Mouse (Mus musculus): ENCODE measurements around the gene Sec14l1. TPM values are rescaled to one million over a fixed set of nuclear protein-coding genes. Genes with fewer than 3 reads are reported as not detected.

The Sec14l1 gene
- total and polyA plus RNA-seq, 3 experiments = 42.0 to 55.9 TPM; not detected in 1

DNA sequence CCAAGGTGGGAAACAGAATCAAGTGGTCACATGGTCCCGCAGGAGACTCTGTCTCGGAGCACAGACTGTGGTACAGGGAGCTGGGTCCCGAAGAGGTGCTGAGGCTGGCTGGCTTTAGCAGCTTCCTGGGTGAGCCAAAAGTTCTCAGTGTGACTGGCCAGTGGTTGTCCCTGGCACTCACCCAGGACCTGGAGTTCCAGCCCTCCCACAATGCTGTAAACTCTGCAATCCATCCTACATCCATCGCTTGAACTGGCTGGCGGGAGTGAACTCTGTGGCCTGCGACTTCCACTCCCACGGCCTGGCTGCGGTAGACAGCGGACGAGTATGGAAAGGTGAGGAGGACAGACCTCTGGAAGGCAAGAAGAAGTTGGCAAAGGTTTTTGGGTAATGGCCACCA is 11.4 kb upstream of the Sec14l1 start:
- no peak for DNase-seq (ENCODE audit: low read depth, low spot score)
- Histone ChIP-seq H3K9ac (ENCODE audit: control insufficient read depth, low read depth, low read length, poor library complexity, severe bottlenecking) (no peak overlapping the region), H3K4me1 (ENCODE audit: control insufficient read depth in 1 of 2, insufficient read depth in 2 of 2, low read length in 2 of 2) (peaks cover 18 to 25% of the 10 kb centered on the region in 2 experiments), H3K79me2 (ENCODE audit: control insufficient read depth, insufficient read depth, low read length, poor library complexity) (no peaks in the 10 kb centered on the region), H3K4me3 (ENCODE audit: control insufficient read depth in 1 of 2, insufficient read depth in 1 of 2, low read depth in 2 of 2, low read length in 2 of 2) (no peak overlapping the region), H3K9me3 (replicated peaks; ENCODE audit: insufficient read depth, low read length) (no peaks in the 10 kb centered on the region), H3K27ac (ENCODE audit: control insufficient read depth, low read depth, low read length) (no peak overlapping the region), H3K27me3 (ENCODE audit: control insufficient read depth in 1 of 2, insufficient read depth in 2 of 2, low read length in 2 of 2) (no peaks in the 10 kb centered on the region), H3K36me3 (ENCODE audit: control insufficient read depth in 1 of 2, insufficient read depth in 2 of 2, low read length in 2 of 2) (peaks cover 0 to 21% of the 10 kb centered on the region in 2 experiments; a peak in 2 of 4 replicates)
- no peak for TF ChIP-seq ZKSCAN1 (IDR thresholded peaks at IDR 0.05; ENCODE audit: low read depth, low read length)
- no peak for TF ChIP-seq ELF1 (IDR thresholded peaks at IDR 0.05; ENCODE audit: low read depth, low read length)
- no peak for TF ChIP-seq MAZ (IDR thresholded peaks at IDR 0.05; ENCODE audit: low read depth, low read length)
- TF ChIP-seq CHD2 (IDR thresholded peaks at IDR 0.05; ENCODE audit: low read length) = no peak
- TF ChIP-seq RAD21 (IDR thresholded peaks at IDR 0.05; ENCODE audit: low read depth, low read length) = no peak
- TF ChIP-seq JUND (IDR thresholded peaks at IDR 0.05; ENCODE audit: low read depth, low read length) = no peak
- no peak for TF ChIP-seq USF1 (IDR thresholded peaks at IDR 0.05; ENCODE audit: low read depth, low read length)
- no peak for TF ChIP-seq ZC3H11A (IDR thresholded peaks at IDR 0.05; ENCODE audit: low read depth, low read length)
- no peak for TF ChIP-seq MAFK (IDR thresholded peaks at IDR 0.05; ENCODE audit: borderline replicate concordance, low read depth, low read length)
- no peak for TF ChIP-seq CTCF (IDR thresholded peaks at IDR 0.05 in 2 of 3, conservative IDR thresholded peaks at IDR 0.05 in 1 of 3; ENCODE audit: control insufficient read depth in 1 of 3, insufficient read depth in 1 of 3, low read depth in 2 of 3, low read length in 3 of 3, poor library complexity in 1 of 3, severe bottlenecking in 1 of 3)

DNA sequence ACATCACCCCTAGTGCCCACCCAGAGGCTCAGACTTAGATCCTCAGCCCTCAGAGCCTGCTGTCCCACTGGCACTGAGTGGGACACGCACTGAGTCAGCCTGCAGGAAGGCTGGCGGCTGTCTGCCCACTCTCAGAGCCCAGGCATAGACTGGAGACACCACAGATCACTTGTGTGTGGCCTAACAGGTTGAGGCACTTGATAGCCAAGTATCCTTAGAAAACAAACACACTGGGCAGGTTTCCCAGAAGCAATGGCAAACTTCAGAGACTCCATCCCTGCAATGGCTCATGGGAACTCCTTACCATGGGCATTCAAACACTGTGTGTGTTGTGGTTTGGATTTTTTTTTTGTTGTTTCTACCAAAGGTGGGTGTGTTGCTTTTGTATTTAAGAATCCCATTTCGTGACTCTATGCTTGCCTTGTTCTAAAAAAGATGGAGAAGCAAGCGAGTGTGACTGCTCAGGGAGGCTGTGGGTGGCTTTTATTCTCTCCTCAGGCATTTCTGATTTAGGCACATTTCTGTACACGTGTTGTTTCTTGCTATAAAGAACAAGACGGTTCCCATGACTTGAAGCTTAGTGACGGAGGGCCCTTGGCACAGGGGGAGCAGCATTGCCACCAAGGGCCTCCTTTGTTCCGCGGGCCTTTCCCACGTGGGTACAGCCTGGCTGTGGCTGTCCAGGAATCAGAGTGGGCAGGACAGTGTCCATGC is 10.8 kb upstream of the Sec14l1 start:
- no peaks in the 10 kb centered on the region for H3K79me2 ChIP-seq (ENCODE audit: control insufficient read depth, insufficient read depth, low read length, poor library complexity)
- DNase-seq (ENCODE audit: low read depth, low spot score) = no peak
- H3K27me3 ChIP-seq (ENCODE audit: control insufficient read depth in 1 of 2, insufficient read depth in 2 of 2, low read length in 2 of 2) = no peaks in the 10 kb centered on the region
- peaks cover 0 to 28% of the 10 kb centered on the region in 2 experiments; a peak in 2 of 4 replicates for H3K36me3 ChIP-seq (ENCODE audit: control insufficient read depth in 1 of 2, insufficient read depth in 2 of 2, low read length in 2 of 2)
- no peak overlapping the region for H3K27ac ChIP-seq (ENCODE audit: control insufficient read depth, low read depth, low read length)
- no peak overlapping the region for H3K9ac ChIP-seq (ENCODE audit: control insufficient read depth, low read depth, low read length, poor library complexity, severe bottlenecking)
- peaks cover 24 to 31% of the 10 kb centered on the region in 2 experiments for H3K4me1 ChIP-seq (ENCODE audit: control insufficient read depth in 1 of 2, insufficient read depth in 2 of 2, low read length in 2 of 2)
- H3K9me3 ChIP-seq (replicated peaks; ENCODE audit: insufficient read depth, low read length) = no peaks in the 10 kb centered on the region
- TF ChIP-seq MXI1 (IDR thresholded peaks at IDR 0.05; ENCODE audit: low read depth, low read length) = no peak
- no peak for TF ChIP-seq SMC3 (IDR thresholded peaks at IDR 0.05; ENCODE audit: low read depth, low read length)
- TF ChIP-seq TAL1 (IDR thresholded peaks at IDR 0.05; ENCODE audit: low read length) = no peak
- no peak for TF ChIP-seq USF1 (IDR thresholded peaks at IDR 0.05; ENCODE audit: low read depth, low read length)
- no peak for TF ChIP-seq ETS1 (IDR thresholded peaks at IDR 0.05; ENCODE audit: low read depth, low read length)
- TF ChIP-seq MYB (IDR thresholded peaks at IDR 0.05; ENCODE audit: low read depth, low read length) = no peak
- no peak for TF ChIP-seq CHD2 (IDR thresholded peaks at IDR 0.05; ENCODE audit: low read length)
- H3K4me3 ChIP-seq (ENCODE audit: control insufficient read depth in 1 of 2, insufficient read depth in 1 of 2, low read depth in 2 of 2, low read length in 2 of 2) = no peak overlapping the region

Data from MEL (cell line).